Mouse (Mus musculus): ENCODE data around the gene Herc3. TPM values are rescaled to one million over a fixed set of nuclear protein-coding genes. Genes with fewer than 3 reads are reported as not detected.

Gene Herc3
- total and polyA plus RNA-seq, 3 experiments = 1.9 to 5.7 TPM; not detected in 1

- no peaks in the 10 kb centered on the region for H3K79me2 ChIP-seq (ENCODE audit: control insufficient read depth, insufficient read depth, low read length, poor library complexity)
- no peak overlapping the region for H3K4me3 ChIP-seq (ENCODE audit: control insufficient read depth in 1 of 2, insufficient read depth in 1 of 2, low read depth in 2 of 2, low read length in 2 of 2)
- H3K9ac ChIP-seq (ENCODE audit: control insufficient read depth, low read depth, low read length, poor library complexity, severe bottlenecking) = no peak overlapping the region
- no peaks in the 10 kb centered on the region for H3K9me3 ChIP-seq (replicated peaks; ENCODE audit: insufficient read depth, low read length)
- H3K27ac ChIP-seq (ENCODE audit: control insufficient read depth, low read depth, low read length) = no peak overlapping the region
- DNase-seq (ENCODE audit: low read depth, low spot score) = no peak
- TF ChIP-seq MAFK (IDR thresholded peaks at IDR 0.05; ENCODE audit: borderline replicate concordance, low read depth, low read length) (no peak), TBP (IDR thresholded peaks at IDR 0.05; ENCODE audit: low read depth, low read length) (no peak), SMC3 (IDR thresholded peaks at IDR 0.05; ENCODE audit: low read depth, low read length) (no peak), MAZ (IDR thresholded peaks at IDR 0.05; ENCODE audit: low read depth, low read length) (no peak), NRF1 (IDR thresholded peaks at IDR 0.05; ENCODE audit: insufficient read depth, low read depth, low read length, poor library complexity, severe bottlenecking) (no peak), MXI1 (IDR thresholded peaks at IDR 0.05; ENCODE audit: low read depth, low read length) (no peak), POLR2AphosphoS2 (IDR thresholded peaks at IDR 0.05; ENCODE audit: low read length) (no peak)
- no peaks in the 10 kb centered on the region for H3K27me3 ChIP-seq (ENCODE audit: control insufficient read depth in 1 of 2, insufficient read depth in 2 of 2, low read length in 2 of 2)
- H3K4me1 ChIP-seq (ENCODE audit: control insufficient read depth in 1 of 2, insufficient read depth in 2 of 2, low read length in 2 of 2) = 0 out of 4 replicates have a peak, but pooled peaks cover 0 to 1% of the 10 kb centered on the region in 2 experiments
- H3K36me3 ChIP-seq (ENCODE audit: control insufficient read depth in 1 of 2, insufficient read depth in 2 of 2, low read length in 2 of 2) = no peaks in the 10 kb centered on the region
Measured at GRCm38 (mm10) chr6:58907791-58908190, 76.5 kb downstream of the Herc3 start.

- Histone ChIP-seq H3K9me3 (replicated peaks; ENCODE audit: insufficient read depth, low read length) (no peaks in the 10 kb centered on the region), H3K79me2 (ENCODE audit: control insufficient read depth, insufficient read depth, low read length, poor library complexity) (no peaks in the 10 kb centered on the region), H3K9ac (ENCODE audit: control insufficient read depth, low read depth, low read length, poor library complexity, severe bottlenecking) (no peak overlapping the region), H3K4me1 (ENCODE audit: control insufficient read depth in 1 of 2, insufficient read depth in 2 of 2, low read length in 2 of 2) (peaks cover 15 to 23% of the 10 kb centered on the region in 2 experiments), H3K36me3 (ENCODE audit: control insufficient read depth in 1 of 2, insufficient read depth in 2 of 2, low read length in 2 of 2) (peaks cover 0 to 25% of the 10 kb centered on the region in 2 experiments; a peak in 2 of 4 replicates), H3K27ac (ENCODE audit: control insufficient read depth, low read depth, low read length) (no peak overlapping the region), H3K4me3 (ENCODE audit: control insufficient read depth in 1 of 2, insufficient read depth in 1 of 2, low read depth in 2 of 2, low read length in 2 of 2) (no peak overlapping the region), H3K27me3 (ENCODE audit: control insufficient read depth in 1 of 2, insufficient read depth in 2 of 2, low read length in 2 of 2) (no peaks in the 10 kb centered on the region)
- no peak for DNase-seq (ENCODE audit: low read depth, low spot score)
- TF ChIP-seq MAX (IDR thresholded peaks at IDR 0.05; ENCODE audit: low read length) (no peak), E2F4 (IDR thresholded peaks at IDR 0.05; ENCODE audit: borderline replicate concordance, low read depth, low read length) (no peak), SIN3A (IDR thresholded peaks at IDR 0.05; ENCODE audit: low read length) (no peak), ELF1 (IDR thresholded peaks at IDR 0.05; ENCODE audit: low read depth, low read length) (no peak), MAFK (IDR thresholded peaks at IDR 0.05; ENCODE audit: borderline replicate concordance, low read depth, low read length) (no peak), MYC (IDR thresholded peaks at IDR 0.05; ENCODE audit: low read depth, low read length) (no peak)
Measured at GRCm38 (mm10) chr6:58912842-58913241, 81.6 kb downstream of the Herc3 start.

GRCm38 (mm10) chr6:58913551-58913950 is 82.3 kb downstream of the Herc3 start:
- Histone ChIP-seq H3K4me3 (ENCODE audit: control insufficient read depth in 1 of 2, insufficient read depth in 1 of 2, low read depth in 2 of 2, low read length in 2 of 2) (no peak overlapping the region), H3K79me2 (ENCODE audit: control insufficient read depth, insufficient read depth, low read length, poor library complexity) (no peaks in the 10 kb centered on the region), H3K9me3 (replicated peaks; ENCODE audit: insufficient read depth, low read length) (no peaks in the 10 kb centered on the region), H3K4me1 (ENCODE audit: control insufficient read depth in 1 of 2, insufficient read depth in 2 of 2, low read length in 2 of 2) (peaks cover 17 to 30% of the 10 kb centered on the region in 2 experiments), H3K9ac (ENCODE audit: control insufficient read depth, low read depth, low read length, poor library complexity, severe bottlenecking) (no peak overlapping the region), H3K27ac (ENCODE audit: control insufficient read depth, low read depth, low read length) (no peak overlapping the region), H3K36me3 (ENCODE audit: control insufficient read depth in 1 of 2, insufficient read depth in 2 of 2, low read length in 2 of 2) (peaks cover 0 to 29% of the 10 kb centered on the region in 2 experiments; a peak in 2 of 4 replicates), H3K27me3 (ENCODE audit: control insufficient read depth in 1 of 2, insufficient read depth in 2 of 2, low read length in 2 of 2) (no peaks in the 10 kb centered on the region)
- TF ChIP-seq GABPA (IDR thresholded peaks at IDR 0.05; ENCODE audit: low read depth, low read length) = no peak
- no peak for DNase-seq (ENCODE audit: low read depth, low spot score)

Measured in MEL (cell line).